Mouse (Mus musculus) liver, embryonic 14.5 days (tissue): Measurements from ENCODE around the gene Atp2b4.

Source experiments
- CTCF ChIP-seq: IDR thresholded peaks from 2 replicates; pipeline ENCODE4 v1.5.1; 2016; ENCODE audit warnings: antibody characterized with exemption, low read depth, control low read depth
- EP300 ChIP-seq: IDR thresholded peaks from 2 replicates; pipeline ENCODE4 v1.6.1; 2016; ENCODE audit warnings: antibody characterized with exemption, low read depth

DNA sequence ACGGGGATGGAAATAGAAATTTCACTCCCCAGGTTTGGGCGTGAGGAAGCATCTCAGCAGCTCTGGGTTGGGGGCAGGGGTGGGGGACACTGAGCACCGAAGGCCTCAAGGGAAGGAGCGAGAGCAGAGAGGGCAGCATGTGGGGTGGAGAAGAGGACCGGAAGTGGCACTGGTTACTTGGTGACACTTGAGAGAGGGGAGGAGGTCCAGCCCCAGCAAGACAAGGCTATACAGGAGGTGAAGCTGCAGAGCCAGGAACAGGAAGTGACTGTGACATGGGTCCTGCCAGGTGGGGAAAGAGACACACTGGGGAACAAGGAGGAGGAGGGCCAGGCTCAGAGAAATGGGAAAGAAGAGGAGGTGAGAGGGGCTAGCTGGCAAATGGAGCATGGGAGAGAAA is 20.3 kb upstream of the Atp2b4 start:
- TF ChIP-seq CTCF (no peak), EP300 (no peak)
